Mouse (Mus musculus) CH12.LX (cell line): Measurements from ENCODE around the gene Avp. TPM values are rescaled to one million over a fixed set of nuclear protein-coding genes. Genes with fewer than 3 reads are reported as not detected.
"Not testable (repeated sequence)": the region's sequence is repeated elsewhere in the genome, so short reads cannot be mapped to it uniquely, and the experiment has no call there.

Experiments
- DNase-seq: peaks from one replicate; pipeline ENCODE4 v3.0.0-alpha.2; 2013; ENCODE audit errors: extremely low read depth
- H3K27ac ChIP-seq: 2 replicates; pipeline ENCODE4 v1.5.1; 2012; ENCODE audit warnings: low read depth, mild to moderate bottlenecking, control low read depth, moderate library complexity; ENCODE audit not compliant: insufficient read depth
- H3K27me3 ChIP-seq: replicated peaks from 2 replicates; pipeline ENCODE3; 2012; ENCODE audit warnings: inconsistent platforms
- H3K36me3 ChIP-seq, 2 experiments: replicated peaks in 1 of 2; 2 replicates each; pipeline versions ENCODE3 to v1.6.1; 2012; ENCODE audit warnings: inconsistent platforms in 1 of 2, low read length in 1 of 2, mild to moderate bottlenecking in 1 of 2, mixed read lengths in 1 of 2, moderate library complexity in 1 of 2; ENCODE audit not compliant: control insufficient read depth in 1 of 2, insufficient read depth in 1 of 2
- H3K4me1 ChIP-seq, 2 experiments: 2 replicates each; pipeline ENCODE4 v1.6.1; 2012; ENCODE audit warnings: inconsistent platforms in 1 of 2, moderate library complexity in 1 of 2; ENCODE audit not compliant: insufficient read depth in 2 of 2, control insufficient read depth in 1 of 2
- H3K4me2 ChIP-seq: 2 replicates; pipeline ENCODE4 v1.6.1; 2012; ENCODE audit warnings: low read depth, mild to moderate bottlenecking, control low read depth; ENCODE audit not compliant: poor library complexity, insufficient read depth, severe bottlenecking
- H3K4me3 ChIP-seq, 3 experiments: fragments of 150-350 bp in 1 of 3; sonication (generic) in 1 of 3; replicated peaks in 1 of 3; 2 replicates each; pipeline versions ENCODE3 to v1.5.1; 2011 to 2012; ENCODE audit warnings: low read depth in 2 of 3, low read length in 2 of 3, mild to moderate bottlenecking in 2 of 3, moderate library complexity in 2 of 3, control low read depth in 1 of 3, improper control_type of control experiment in 1 of 3, inconsistent platforms in 1 of 3, mixed read lengths in 1 of 3; ENCODE audit not compliant: poor library complexity in 1 of 3
- H3K79me2 ChIP-seq: replicated peaks from 2 replicates; pipeline ENCODE4 v1.6.1; 2012; ENCODE audit warnings: mild to moderate bottlenecking, moderate library complexity; ENCODE audit not compliant: control insufficient read depth, poor library complexity, insufficient read depth, severe bottlenecking; ENCODE audit errors: extremely low read depth
- H3K9ac ChIP-seq: 2 replicates; pipeline ENCODE4 v1.6.1; 2012; ENCODE audit warnings: low read depth, mild to moderate bottlenecking, control low read depth, moderate library complexity; ENCODE audit not compliant: insufficient read depth
- H3K9me3 ChIP-seq: replicated peaks from 2 replicates; pipeline ENCODE3; 2012; ENCODE audit warnings: low read length, inconsistent platforms, mixed read lengths
- BHLHE40 ChIP-seq: IDR thresholded peaks from 2 replicates; pipeline ENCODE4 v1.6.1; 2011; ENCODE audit warnings: mild to moderate bottlenecking, low read depth, low read length, improper control_type of control experiment
- CHD1 ChIP-seq: IDR thresholded peaks from 2 replicates; pipeline ENCODE4 v1.6.1; 2012; ENCODE audit warnings: low read depth, low read length, improper control_type of control experiment, inconsistent platforms
- E2F4 ChIP-seq: IDR thresholded peaks from 2 replicates; pipeline ENCODE4 v1.6.1; 2011; ENCODE audit warnings: low read depth, low read length, improper control_type of control experiment; ENCODE audit not compliant: insufficient replicate concordance
- ELF1 ChIP-seq: IDR thresholded peaks from 2 replicates; pipeline ENCODE4 v1.6.1; 2014; ENCODE audit warnings: low read depth, mild to moderate bottlenecking, inconsistent platforms, low read length, improper control_type of control experiment
- GABPA ChIP-seq: IDR thresholded peaks from 2 replicates; pipeline ENCODE4 v1.6.1; 2012; ENCODE audit warnings: low read depth, low read length, improper control_type of control experiment, inconsistent platforms; ENCODE audit not compliant: insufficient replicate concordance
- JUN ChIP-seq: IDR thresholded peaks from 2 replicates; pipeline ENCODE4 v1.6.1; 2011; ENCODE audit warnings: low read depth, mild to moderate bottlenecking, low read length, improper control_type of control experiment, moderate library complexity; ENCODE audit not compliant: insufficient read depth
- JUND ChIP-seq: conservative IDR thresholded peaks from 2 replicates; pipeline ENCODE4 v1.6.1; 2011; ENCODE audit warnings: low read depth, low read length, improper control_type of control experiment
- MAFK ChIP-seq: IDR thresholded peaks from 2 replicates; pipeline ENCODE4 v1.6.1; 2011; ENCODE audit warnings: low read length, improper control_type of control experiment; ENCODE audit not compliant: insufficient replicate concordance
- USF1 ChIP-seq: IDR thresholded peaks from 2 replicates; pipeline ENCODE4 v1.6.1; 2014; ENCODE audit warnings: low read depth, mild to moderate bottlenecking, inconsistent platforms, low read length, improper control_type of control experiment
- USF2 ChIP-seq: conservative IDR thresholded peaks from 2 replicates; pipeline ENCODE4 v1.6.1; 2011; ENCODE audit warnings: low read depth, low read length, improper control_type of control experiment
- dilution Hi-C: fragments of 300-500 bp; cut with MboI; formaldehyde crosslinking; loops from 2 replicates; pipeline ENCODE4 v1.14.3; 2020; ENCODE audit warnings: low sequenced_read_pairs; ENCODE audit not compliant: extremely low pct_unique_long_range_greater_than_20kb, extremely low pct_ligation_motif_present
- in situ Hi-C: fragments of 300-500 bp; cut with MboI; formaldehyde crosslinking; loops from 3 replicates; pipeline ENCODE4 v1.14.3; 2019; ENCODE audit warnings: low sequenced_read_pairs, low pct_ligation_motif_present, low pct_unique_long_range_greater_than_20kb, mixed read lengths
- polyA plus RNA-seq: library from polyadenylated mRNA; unstranded; fragments of >175 nt; gene quantifications from 2 replicates; pipeline ENCODE4 v1.2.1, GENCODE M21; 2012; ENCODE audit warnings: low read depth; ENCODE audit not compliant: insufficient read length
- total RNA-seq, 2 experiments: library from RNA; depleted of rRNA; stranded (reverse); fragments of 300-350 nt in 1 of 2; fragments of >200 nt in 1 of 2; gene quantifications; 2 replicates each; pipeline ENCODE4 v1.2.3; 2012 to 2014

The Avp gene
- total and polyA plus RNA-seq, 3 experiments, result not detected

DNA sequence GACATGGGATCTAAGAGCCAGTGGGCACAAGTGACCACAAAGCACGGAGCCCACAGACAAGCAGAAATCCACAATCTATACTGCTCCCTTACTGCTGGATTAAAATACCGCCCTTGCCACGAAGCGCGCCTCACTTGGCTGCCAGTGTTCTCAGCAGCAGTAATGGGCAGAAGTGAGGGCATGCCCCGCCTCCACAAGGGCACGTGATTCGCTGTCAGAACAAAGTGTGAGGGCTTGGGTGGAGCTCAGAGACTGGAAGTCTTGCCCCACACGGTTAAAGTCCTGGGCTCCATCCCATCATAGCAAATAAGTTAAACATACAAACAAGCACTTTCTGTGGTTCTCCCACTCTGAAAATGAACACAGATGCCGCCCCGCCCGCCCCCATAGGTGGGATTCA, 4.7 kb downstream of the Avp start:
- H3K4me2 ChIP-seq, result no peak overlapping the region
- peaks cover 25% of the 10 kb centered on the region for H3K27me3 ChIP-seq
- in situ Hi-C loops (no loop called here), dilution Hi-C loops (no loop called here)
- no peak for TF ChIP-seq CHD1
- peak; percentile 21; the same call in 1 of the 2 replicates for TF ChIP-seq USF2
- peak; percentile 61 for TF ChIP-seq BHLHE40
- TF ChIP-seq USF1, result peak; percentile 65
- H3K36me3 ChIP-seq, result no peaks in the 10 kb centered on the region
- H3K4me3 ChIP-seq, result no peak overlapping the region
- no peak overlapping the region for H3K27ac ChIP-seq
- H3K9ac ChIP-seq, result no peak overlapping the region
- H3K9me3 ChIP-seq, result no peaks in the 10 kb centered on the region
- no peak for DNase-seq
- H3K79me2 ChIP-seq, result no peaks in the 10 kb centered on the region
- H3K4me1 ChIP-seq, result peaks cover 8 to 9% of the 10 kb centered on the region in 2 experiments

GRCm38 (mm10) chr2:130577021-130577420, 5.3 kb downstream of the Avp start:
- Histone ChIP-seq H3K27me3 (peaks cover 25% of the 10 kb centered on the region), H3K36me3 (no peaks in the 10 kb centered on the region), H3K79me2 (no peaks in the 10 kb centered on the region), H3K4me1 (peaks cover 8 to 9% of the 10 kb centered on the region in 2 experiments), H3K27ac (no peak overlapping the region), H3K9me3 (no peaks in the 10 kb centered on the region), H3K4me2 (no peak overlapping the region), H3K9ac (no peak overlapping the region), H3K4me3 (no peak overlapping the region)
- DNase-seq, result no peak
- in situ Hi-C loops, result no loop called here
- dilution Hi-C loops, result no loop called here
- TF ChIP-seq E2F4 (no peak), ELF1 (no peak), MAFK (no peak), JUND (no peak), GABPA (no peak), USF1 (no peak), JUN (no peak)

GRCm38 (mm10) chr2:130576564-130576963, 5.8 kb downstream of the Avp start:
- H3K27me3 ChIP-seq, result peaks cover 22% of the 10 kb centered on the region
- H3K79me2 ChIP-seq, dilution Hi-C loops, H3K4me2 ChIP-seq, H3K36me3 ChIP-seq, H3K4me3 ChIP-seq, DNase-seq, H3K4me1 ChIP-seq, H3K9ac ChIP-seq, H3K9me3 ChIP-seq, H3K27ac ChIP-seq, in situ Hi-C loops: not testable (repeated sequence)
